Mouse (Mus musculus) spleen, postnatal 0 days (tissue): Measurements from ENCODE around the gene Olfr506. TPM values are rescaled to one million over a fixed set of nuclear protein-coding genes. Genes with fewer than 3 reads are reported as not detected.

ENCODE experiments used
- polyA plus RNA-seq: library from polyadenylated mRNA; unstranded; fragments of >200 nt; fragmentation: Nextera tagmentation; extraction: Ambion mirVana; gene quantifications from 2 replicates; pipeline ENCODE4 v1.2.1, GENCODE M21; 2015

Gene Olfr506
- not detected in 2 replicates for polyA plus RNA-seq

DNA sequence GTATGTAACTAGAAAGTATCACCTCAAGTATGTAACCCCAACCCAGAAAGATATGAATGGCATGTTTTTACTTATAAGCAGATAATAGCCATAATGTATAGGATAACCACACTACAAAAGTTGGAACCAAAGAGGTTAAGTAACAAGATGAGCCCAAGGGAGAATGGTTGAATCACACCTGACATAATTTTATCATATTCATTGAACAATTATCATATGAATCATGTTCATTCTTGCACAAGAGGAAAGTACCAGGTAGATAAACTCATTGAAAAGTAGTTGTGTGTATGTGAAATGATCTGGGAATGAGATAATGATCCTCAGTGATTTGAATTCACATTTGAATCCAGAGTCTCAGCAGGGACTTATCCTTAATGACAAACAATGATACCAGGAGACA, at the start of gene Olfr506:
TSS of gene Olfr506 (plus strand) at position 301 of the 400 bp plus-strand sequence.

DNA sequence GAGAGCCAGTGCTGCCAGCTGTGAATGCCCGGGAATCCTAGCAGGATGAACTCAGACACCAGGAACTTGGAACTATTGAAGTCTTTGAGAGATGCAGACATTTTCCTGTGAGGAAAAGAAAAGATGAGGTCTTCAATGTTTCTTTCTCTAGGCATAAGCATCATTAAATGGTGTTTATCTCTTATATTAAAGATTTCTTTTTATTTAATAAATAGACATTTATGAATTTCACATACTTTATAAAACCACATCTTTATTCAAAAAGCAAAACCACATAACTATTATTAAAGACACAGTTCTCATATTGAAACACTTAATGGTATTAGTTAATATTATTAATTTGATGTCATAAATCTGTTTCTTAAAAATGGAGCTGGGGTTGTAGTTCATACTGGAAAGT, 44.9 kb upstream of the Olfr506 start, which contains the start of gene Olfr504:
TSS of gene Olfr504 (minus strand) at position 101 of the 400 bp plus-strand sequence.

GRCm38 (mm10) chr7:108621514-108621913, 10.9 kb downstream of the Olfr506 start, which contains the start of gene Olfr507:
TSS of gene Olfr507 (plus strand) at chr7:108621814.

GRCm38 (mm10) chr7:108629694-108630093, 19.1 kb downstream of the Olfr506 start, which contains the start of gene Olfr508:
TSS of gene Olfr508 (plus strand) at chr7:108629994.

GRCm38 (mm10) chr7:108651806-108652205, 41.2 kb downstream of the Olfr506 start, which contains the start of gene Olfr509:
TSS of gene Olfr509 (minus strand) at chr7:108651906.

Other genes starting within 250 kb of the Olfr506 start
- gene Olfr494, start 245.5 kb upstream of the Olfr506 start, polyA plus RNA-seq: not detected in 2 replicates
- not detected in 2 replicates for gene Olfr495, start 217.6 kb upstream of the Olfr506 start, polyA plus RNA-seq
- gene Olfr497, start 190.4 kb upstream of the Olfr506 start, polyA plus RNA-seq: not detected in 2 replicates
- gene Olfr498, start 145.5 kb upstream of the Olfr506 start, polyA plus RNA-seq: not detected in 2 replicates
- gene Olfr502, start 85.7 kb upstream of the Olfr506 start, polyA plus RNA-seq: not detected in 2 replicates
- not detected in 2 replicates for gene Olfr503, start 66.3 kb upstream of the Olfr506 start, polyA plus RNA-seq
- not detected in 2 replicates for gene Olfr504, start 45.0 kb upstream of the Olfr506 start, polyA plus RNA-seq
- not detected in 2 replicates for gene Olfr507, start 11.0 kb downstream of the Olfr506 start, polyA plus RNA-seq
- not detected in 2 replicates for gene Olfr508, start 19.2 kb downstream of the Olfr506 start, polyA plus RNA-seq
- 0.04 TPM in 1 of 2 replicates, not detected in the other for gene Olfr509, start 41.1 kb downstream of the Olfr506 start, polyA plus RNA-seq
- not detected in 2 replicates for gene Olfr510, start 55.6 kb downstream of the Olfr506 start, polyA plus RNA-seq
- not detected in 2 replicates for gene Olfr512, start 102.5 kb downstream of the Olfr506 start, polyA plus RNA-seq
- gene Olfr513, start 140.2 kb downstream of the Olfr506 start, polyA plus RNA-seq: not detected in 2 replicates
- not detected in 2 replicates for gene Olfr514, start 215.2 kb downstream of the Olfr506 start, polyA plus RNA-seq
- not detected in 2 replicates for gene Olfr516, start 239.7 kb downstream of the Olfr506 start, polyA plus RNA-seq